Mouse (Mus musculus): ENCODE results near the gene Slc29a2.

DNA sequence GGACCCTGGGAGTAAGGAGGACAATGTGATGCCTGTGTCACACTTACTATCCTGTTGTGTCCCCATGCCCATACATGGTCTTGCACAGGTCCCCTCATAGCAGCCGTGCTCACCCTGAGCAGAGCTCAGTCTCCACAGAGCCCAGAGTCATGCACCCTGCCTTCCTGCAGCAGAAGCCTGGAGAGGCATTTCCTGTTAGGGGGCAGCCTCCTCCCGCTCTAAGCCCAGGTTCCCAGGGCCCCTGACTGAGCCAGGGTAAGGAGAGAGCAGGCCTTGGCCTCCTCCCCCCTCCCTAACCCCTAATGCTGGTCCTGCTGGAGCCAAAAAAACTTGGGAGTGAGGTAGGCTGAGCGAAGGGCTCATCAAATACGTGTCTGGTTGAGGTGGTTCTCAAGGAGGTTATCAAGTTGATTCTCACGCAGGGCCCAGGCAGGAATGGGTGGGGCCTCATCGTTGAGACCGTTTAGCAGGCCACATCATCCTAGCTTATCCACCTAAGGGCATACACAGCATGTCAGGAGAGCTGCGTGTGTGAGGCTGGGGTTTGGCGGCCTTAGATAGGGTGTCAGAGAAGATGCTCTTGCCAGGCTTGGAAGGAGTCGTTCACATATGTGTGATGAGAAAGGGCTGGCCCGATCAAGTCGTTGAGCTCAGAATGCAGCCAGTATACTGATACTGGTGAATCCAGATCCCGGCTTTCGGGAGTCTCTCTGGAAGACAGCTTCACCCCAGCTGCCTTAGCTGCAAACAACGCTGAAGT, 43.6 kb downstream of the Slc29a2 start:
- TF ChIP-seq CTCF (IDR thresholded peaks at IDR 0.05; ENCODE audit: low read depth, low read length) (no peak), POLR2A (IDR thresholded peaks at IDR 0.05; ENCODE audit: extremely low read depth, insufficient read depth, low read length) (no peak)

Measured in liver, adult 2 months (tissue).